Mouse (Mus musculus): ENCODE measurements at regions not wholly inside any gene's neighbourhood (a gene's known extent, or its start where the extent isn't known, plus 50 kb on each side); places are given as distances from the start of the nearest gene placed in this dataset.

DNA sequence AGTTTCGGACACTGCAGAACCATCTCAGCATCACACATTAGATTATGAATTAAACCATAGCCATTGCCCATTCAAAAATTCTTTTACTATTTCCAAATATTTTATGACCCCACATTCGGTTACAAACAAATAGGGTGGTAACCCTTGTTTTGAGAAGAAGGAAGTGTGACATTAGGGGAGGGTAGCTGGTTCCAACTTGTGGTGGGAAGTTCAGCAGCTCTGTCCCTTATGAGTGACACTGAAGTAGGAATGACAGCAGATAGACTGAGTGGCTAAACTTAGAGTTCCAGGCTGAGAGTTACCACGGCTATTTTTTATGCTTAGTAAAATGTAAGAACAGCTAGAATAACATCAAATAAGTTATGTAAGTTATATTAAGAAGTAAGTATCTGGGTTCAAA is 257.1 kb upstream of the Pkn2 start:
- no peak for ATAC-seq (replicated peaks; ENCODE audit: low FRiP score, poor library complexity, severe bottlenecking)

- ATAC-seq (replicated peaks; ENCODE audit: low FRiP score, poor library complexity, severe bottlenecking), result no peak
These were observed 252.7 kb upstream of the Pkn2 start for GRCm38 (mm10) chr3:143134528-143134927.

DNA sequence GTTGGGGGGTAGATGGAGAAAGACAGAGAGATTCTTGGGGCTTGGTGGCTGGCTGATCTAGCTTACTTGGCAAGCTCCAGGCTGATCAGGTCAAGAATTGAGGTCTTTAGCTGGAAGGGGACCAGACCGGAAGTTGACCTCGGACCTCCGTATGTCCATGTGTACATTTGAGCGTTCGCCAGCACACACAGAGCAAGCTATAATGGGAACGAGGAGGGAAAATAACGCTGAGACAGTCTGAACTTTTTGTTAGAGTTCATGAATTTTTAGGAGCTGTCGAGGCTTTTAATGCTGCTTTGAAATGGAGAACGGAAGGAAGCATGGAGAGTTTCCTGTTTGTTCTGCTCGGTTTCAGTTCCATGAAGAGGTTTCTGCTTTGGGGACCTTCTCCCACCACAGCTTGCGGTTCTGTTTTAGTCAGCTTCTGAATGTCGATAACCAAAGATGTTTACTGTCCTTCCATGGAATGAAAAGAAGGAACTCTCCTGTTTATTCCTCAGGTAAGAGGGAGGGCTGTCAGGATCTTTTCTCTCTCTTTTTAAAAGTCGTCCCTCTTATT is 226.0 kb upstream of the Pkn2 start:
- ATAC-seq (replicated peaks; ENCODE audit: low FRiP score, poor library complexity, severe bottlenecking), result no peak

DNA sequence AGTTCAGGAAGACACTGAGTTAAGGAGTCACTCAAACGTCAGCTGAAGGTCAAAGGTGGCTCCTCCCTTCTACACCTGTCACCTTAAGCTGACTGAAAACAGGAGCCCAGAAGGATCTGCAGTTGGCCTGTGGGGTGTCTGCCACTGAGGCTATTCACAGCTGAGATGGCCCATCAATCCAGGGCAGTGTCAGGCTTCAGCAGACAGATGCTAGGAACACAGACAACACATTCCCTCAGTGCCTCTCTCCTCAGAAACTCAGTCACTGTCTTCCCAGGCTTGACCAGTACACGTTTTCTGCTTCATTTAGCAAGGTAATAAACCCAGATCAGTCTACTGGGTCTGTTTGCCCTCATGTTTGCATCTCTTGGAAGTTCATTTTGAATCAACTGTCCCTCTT is 222.9 kb upstream of the Pkn2 start:
- ATAC-seq (replicated peaks; ENCODE audit: low FRiP score, poor library complexity, severe bottlenecking), result no peak

GRCm38 (mm10) chr3:143103333-143103732 is 221.5 kb upstream of the Pkn2 start:
- ATAC-seq (replicated peaks; ENCODE audit: low FRiP score, poor library complexity, severe bottlenecking), result no peak

DNA sequence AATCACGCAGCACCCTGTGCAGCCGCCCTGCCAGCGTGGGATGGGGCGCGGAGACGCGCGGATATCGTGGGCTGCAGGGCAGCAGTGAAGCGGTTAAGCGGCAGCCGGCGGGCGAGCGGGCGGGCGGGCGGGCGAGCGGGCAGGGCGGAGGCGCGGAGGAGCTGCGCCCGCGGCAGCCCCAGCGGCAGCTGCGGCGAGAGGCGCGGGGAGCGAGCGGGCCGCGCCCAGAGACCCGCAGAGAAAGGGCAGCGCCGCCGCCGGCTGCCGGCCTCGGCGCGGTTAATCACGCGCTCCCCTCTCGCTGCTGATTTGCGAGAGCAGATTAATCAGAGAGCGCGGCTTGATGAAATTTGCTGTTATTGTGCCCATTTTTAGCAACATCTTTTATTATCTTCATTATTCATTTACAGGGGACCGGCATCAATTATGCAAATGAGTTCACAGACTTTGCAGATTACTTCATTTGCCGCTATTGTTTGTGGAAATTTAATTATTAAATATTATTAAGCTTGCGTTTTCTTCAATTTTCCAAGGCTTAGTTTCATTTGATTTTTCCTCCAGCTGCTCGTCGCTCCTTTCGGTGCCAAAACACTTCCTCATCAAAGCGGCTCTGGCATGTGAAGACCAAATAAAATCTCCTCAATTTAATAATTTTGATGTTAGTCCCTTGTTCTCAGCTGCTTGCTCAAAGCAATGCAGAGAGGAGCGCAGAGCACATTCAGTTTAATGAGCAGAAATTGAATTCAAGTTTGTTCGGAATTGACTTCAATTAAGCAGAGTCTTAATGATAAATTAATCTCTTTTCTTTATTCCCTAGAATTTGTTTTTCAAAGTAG is 219.2 kb upstream of the Pkn2 start:
- no peak for ATAC-seq (replicated peaks; ENCODE audit: low FRiP score, poor library complexity, severe bottlenecking)

DNA sequence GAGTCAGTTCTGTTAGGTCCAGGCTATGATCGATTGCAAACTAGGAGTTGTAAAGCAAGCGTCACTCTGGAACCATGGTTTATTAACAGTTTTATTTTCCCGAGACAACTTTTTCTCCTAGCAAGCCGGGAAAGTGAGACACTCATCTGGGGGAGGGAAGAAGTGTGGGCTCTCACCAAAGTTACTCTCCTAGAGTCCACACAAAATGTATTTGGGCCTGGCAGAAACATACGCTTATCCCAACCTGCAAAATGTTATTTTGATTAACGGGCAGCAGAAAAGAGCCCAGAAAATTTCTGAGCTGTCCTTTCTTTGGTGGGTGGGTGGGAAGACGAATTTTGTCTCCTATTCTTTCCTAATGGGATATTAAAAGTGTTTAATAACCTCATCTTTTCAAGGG is 218.4 kb upstream of the Pkn2 start:
- ATAC-seq (replicated peaks; ENCODE audit: low FRiP score, poor library complexity, severe bottlenecking), result no peak

GRCm38 (mm10) chr3:143092206-143092605 is 210.4 kb upstream of the Pkn2 start:
- ATAC-seq (replicated peaks; ENCODE audit: low FRiP score, poor library complexity, severe bottlenecking), result no peak

DNA sequence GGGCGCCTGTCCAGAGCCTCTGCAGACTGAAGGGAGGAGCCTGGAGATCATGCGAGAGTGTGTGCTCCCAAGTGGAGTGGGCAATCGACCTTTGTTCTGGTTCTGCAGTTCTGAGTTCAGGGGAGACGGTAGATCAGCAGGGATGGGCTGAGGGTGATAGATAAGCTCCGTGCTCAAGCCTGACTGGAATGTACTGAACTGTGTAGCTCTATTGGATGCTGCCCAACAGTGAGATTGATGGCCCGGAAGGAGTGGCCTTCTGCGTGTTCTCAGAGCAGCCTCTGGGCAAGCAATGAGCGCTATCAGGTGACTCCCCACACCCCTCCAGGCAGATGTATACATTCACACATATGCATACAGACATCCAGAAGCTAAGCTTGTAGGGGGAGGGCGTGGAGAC is 209.1 kb upstream of the Pkn2 start:
- ATAC-seq (replicated peaks; ENCODE audit: low FRiP score, poor library complexity, severe bottlenecking), result 0 out of 2 replicates have a peak, but pooled peaks have one; percentile 30

DNA sequence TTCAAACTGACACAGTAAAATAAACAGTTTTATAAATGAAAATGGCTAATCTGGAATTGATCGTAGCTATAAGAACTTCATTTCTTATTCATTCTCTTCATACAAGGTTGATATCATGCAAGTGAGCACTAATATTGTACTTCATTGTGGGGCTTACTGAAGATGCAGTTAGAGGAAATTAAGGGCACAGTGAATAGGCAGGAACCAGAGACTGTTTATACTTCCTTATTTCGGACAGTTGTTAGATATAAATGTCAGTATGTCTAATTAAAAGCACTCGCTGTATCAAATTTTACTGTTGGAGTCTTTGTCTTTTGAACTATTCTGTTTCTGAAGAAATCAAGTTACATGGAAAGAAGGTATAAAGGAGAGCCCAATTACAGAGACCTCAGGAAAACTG is 208.5 kb upstream of the Pkn2 start:
- no peak for ATAC-seq (replicated peaks; ENCODE audit: low FRiP score, poor library complexity, severe bottlenecking)

- ATAC-seq (replicated peaks; ENCODE audit: low FRiP score, poor library complexity, severe bottlenecking), result no peak
These were observed 206.0 kb upstream of the Pkn2 start for GRCm38 (mm10) chr3:143087786-143088185.

DNA sequence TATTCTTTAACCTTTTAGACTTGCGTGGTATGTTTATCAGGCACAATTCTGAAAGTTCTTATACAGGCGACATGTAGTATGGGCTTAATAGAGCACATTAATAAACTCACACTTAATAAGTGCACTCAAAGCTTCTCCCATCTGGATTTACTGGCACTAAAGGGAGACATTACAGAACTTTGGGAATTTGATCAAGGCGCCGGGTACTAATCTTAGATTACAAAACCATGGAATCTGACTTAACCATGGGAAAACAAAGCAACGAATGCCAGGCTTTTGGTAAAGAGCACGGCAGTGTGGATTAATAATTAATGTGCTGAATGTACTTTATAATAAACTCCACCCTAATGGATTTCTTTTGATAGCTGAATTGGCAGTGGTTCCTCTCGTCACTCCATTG is 196.5 kb upstream of the Pkn2 start:
- ATAC-seq (replicated peaks; ENCODE audit: low FRiP score, poor library complexity, severe bottlenecking), result no peak

DNA sequence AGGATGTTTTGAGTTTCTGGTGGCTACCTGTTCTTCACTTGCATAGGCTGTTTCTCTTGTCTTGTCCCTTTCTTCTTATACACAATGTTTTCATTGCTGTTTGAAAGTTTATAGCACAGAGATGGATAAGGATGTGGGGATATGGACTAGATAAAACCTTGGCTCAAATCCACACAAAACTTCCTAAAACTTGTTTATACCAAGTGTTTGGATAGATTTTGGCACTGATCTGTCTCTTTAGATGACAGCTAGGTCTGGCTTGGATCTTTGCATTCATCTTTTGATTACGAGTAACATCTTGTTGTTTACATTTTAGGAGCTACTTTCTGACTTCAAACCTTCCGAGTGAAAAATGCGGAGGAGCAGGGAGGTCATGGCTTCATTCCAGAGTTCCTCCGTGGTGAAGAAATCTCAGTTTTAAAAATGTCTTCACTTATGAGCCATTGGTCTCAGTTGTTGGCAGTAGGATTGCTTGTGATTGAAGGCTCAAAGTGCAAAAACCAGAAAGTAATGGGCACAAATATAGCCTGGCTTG is 190.1 kb upstream of the Pkn2 start:
- ATAC-seq (replicated peaks; ENCODE audit: low FRiP score, poor library complexity, severe bottlenecking), result no peak

- ATAC-seq (replicated peaks; ENCODE audit: low FRiP score, poor library complexity, severe bottlenecking), result no peak
These were observed 173.1 kb upstream of the Pkn2 start for GRCm38 (mm10) chr3:143054858-143055257.

DNA sequence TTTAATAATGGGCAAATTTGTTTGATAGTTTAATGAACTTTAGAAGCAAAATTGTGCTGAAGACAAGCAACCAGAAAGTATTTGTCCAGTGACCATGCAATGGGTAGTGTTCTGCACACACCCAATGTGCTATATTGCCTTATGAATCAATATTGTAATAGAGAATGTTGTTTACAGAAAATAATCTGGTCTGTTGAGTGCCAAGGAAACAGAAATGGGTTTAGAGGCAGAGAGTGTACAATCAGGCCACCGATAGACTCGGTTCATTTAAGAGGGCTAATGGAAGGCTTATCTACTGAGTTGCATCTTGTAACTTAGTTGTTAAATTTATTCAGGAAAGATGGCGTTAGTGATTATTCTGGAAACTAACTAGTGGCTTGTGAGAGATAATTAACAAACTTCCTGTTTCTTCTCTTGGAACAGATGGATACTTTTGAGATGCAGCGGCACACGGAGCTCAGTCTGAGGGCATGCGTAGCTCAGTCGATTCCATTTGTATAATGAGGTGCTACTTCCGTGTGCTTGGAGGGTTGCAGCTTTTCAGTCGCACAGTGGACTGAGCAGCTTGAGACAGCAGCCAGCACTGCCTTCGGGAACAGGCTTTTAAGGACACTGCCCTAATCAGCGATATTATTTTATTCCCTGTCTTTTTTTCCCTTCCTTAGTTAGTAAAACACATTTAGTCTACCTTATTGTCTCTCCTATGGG is 171.6 kb upstream of the Pkn2 start:
- ATAC-seq (replicated peaks; ENCODE audit: low FRiP score, poor library complexity, severe bottlenecking), result no peak

- ATAC-seq (replicated peaks; ENCODE audit: low FRiP score, poor library complexity, severe bottlenecking), result no peak
These were observed 158.9 kb upstream of the Pkn2 start for GRCm38 (mm10) chr3:143040666-143041065.

- no peak for ATAC-seq (replicated peaks; ENCODE audit: low FRiP score, poor library complexity, severe bottlenecking)
These were observed 154.3 kb upstream of the Pkn2 start for GRCm38 (mm10) chr3:143036108-143036507.

DNA sequence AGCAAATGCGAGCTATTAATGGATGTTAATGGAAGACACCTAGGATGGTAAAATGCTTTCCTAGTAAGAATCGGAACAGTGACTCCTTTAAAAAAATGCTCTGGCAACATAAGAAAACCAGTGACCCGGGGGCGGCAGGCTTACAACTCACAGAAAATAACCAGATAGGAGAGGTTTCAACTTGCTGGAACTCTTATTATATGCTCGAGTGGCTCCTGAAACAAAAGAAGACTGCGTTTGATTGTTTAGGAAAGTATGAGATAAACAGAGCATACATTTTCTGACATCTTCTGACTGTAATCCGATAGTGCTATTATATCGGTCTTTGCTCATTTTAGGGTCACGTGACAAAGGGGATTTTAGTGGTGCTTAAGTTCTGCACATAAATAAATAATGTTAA is 152.8 kb upstream of the Pkn2 start:
- ATAC-seq (replicated peaks; ENCODE audit: low FRiP score, poor library complexity, severe bottlenecking), result no peak

- ATAC-seq (replicated peaks; ENCODE audit: low FRiP score, poor library complexity, severe bottlenecking), result no peak
These were observed 140.7 kb upstream of the Pkn2 start for GRCm38 (mm10) chr3:143022486-143022885.

DNA sequence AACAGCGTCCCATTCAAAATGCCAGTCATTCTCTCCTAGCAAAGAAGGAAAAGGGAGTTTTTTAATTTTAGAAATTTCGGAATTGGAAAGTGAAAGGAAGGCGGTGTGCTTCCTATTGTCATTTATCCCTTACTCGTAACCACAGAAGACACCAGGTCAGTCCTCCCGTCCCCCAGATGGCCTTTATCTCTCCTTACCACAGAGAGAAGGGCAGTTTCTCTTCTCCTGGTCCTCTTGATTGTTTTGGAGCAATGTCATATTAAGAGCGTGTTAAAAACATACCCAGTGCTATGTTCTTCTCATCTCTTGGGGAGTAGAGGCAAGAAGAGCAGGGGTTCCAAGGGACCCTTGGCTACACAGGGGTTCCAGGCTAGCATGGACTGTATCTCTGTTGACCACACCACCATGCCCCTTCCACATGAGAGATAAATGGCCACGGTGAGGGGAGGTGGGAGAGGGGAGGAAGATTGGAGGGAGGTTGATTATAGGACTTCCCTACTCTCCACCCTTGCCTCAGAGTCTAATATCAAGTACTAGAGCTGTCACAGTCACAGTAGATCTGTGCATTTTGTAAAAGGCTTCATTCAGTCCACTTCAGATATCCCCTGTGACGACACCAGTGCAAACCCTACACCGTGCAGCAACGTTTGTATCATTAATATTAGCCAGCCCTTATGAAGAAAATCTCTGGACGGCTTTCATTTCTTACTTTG is 139.5 kb upstream of the Pkn2 start:
- no peak for ATAC-seq (replicated peaks; ENCODE audit: low FRiP score, poor library complexity, severe bottlenecking)
